Mouse (Mus musculus): ENCODE measurements around the gene Tnfsf10.

DNA sequence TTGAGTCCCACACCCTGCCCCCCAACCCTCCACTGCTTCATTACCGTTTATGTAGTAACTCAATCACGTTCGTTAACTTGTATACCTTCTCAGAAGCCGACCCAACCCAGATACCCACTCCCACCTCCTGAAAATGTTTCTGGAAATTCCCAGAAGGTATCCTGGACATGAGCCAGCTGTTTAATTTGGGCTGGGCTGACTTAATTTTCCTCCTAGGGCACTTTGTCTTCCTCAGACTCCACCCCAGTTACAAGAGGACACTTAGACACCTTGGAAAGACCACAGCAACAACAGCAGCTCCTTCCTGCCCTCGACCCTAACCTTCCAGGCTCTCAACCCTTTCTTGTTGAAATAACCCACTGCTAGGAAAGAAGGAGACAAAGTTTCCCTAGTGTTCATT is 6.7 kb downstream of the Tnfsf10 start:
- TF ChIP-seq CTCF (IDR thresholded peaks at IDR 0.05; ENCODE audit: low read depth): no peak
- TF ChIP-seq EP300 (IDR thresholded peaks at IDR 0.05; ENCODE audit: low read depth): no peak
